Mouse (Mus musculus): ENCODE measurements at regions not wholly inside any gene's neighbourhood (a gene's known extent, or its start where the extent isn't known, plus 50 kb on each side); places are given as distances from the start of the nearest gene placed in this dataset.

- Histone ChIP-seq H3K27me3 (ENCODE audit: control insufficient read depth, insufficient read depth, low read length) (no peaks in the 10 kb centered on the region), H3K27ac (ENCODE audit: low read length) (no peak overlapping the region), H3K36me3 (ENCODE audit: control insufficient read depth, insufficient read depth) (no peaks in the 10 kb centered on the region), H3K9me3 (replicated peaks; ENCODE audit: control insufficient read depth, low read length) (no peaks in the 10 kb centered on the region), H3K4me1 (ENCODE audit: control insufficient read depth, insufficient read depth, low read length) (no peaks in the 10 kb centered on the region), H3K4me2 (ENCODE audit: low read depth, low read length) (no peak overlapping the region), H3K9ac (ENCODE audit: low read length) (no peak overlapping the region), H3K4me3 (ENCODE audit: low read length) (no peak overlapping the region)
- no peak for ATAC-seq (replicated peaks; ENCODE audit: extremely low read depth, insufficient read depth, low FRiP score)
- 69% methylated on average over 6 of the region's 6 CpGs for WGBS
Measured at GRCm38 (mm10) chr16:9287557-9287956, 457.7 kb downstream of the 1810013L24Rik start.

GRCm38 (mm10) chr16:9291356-9292020 is 461.6 kb downstream of the 1810013L24Rik start:
- no peak overlapping the region for H3K4me3 ChIP-seq (ENCODE audit: low read length)
- no peaks in the 10 kb centered on the region for H3K36me3 ChIP-seq (ENCODE audit: control insufficient read depth, insufficient read depth)
- no peak for ATAC-seq (replicated peaks; ENCODE audit: extremely low read depth, insufficient read depth, low FRiP score)
- H3K9me3 ChIP-seq (replicated peaks; ENCODE audit: control insufficient read depth, low read length), result no peaks in the 10 kb centered on the region
- H3K9ac ChIP-seq (ENCODE audit: low read length), result no peak overlapping the region
- H3K4me2 ChIP-seq (ENCODE audit: low read depth, low read length), result no peak overlapping the region
- no peak overlapping the region for H3K27ac ChIP-seq (ENCODE audit: low read length)
- WGBS, result 50% methylated on average over 4 of the region's 4 CpGs
- no peaks in the 10 kb centered on the region for H3K4me1 ChIP-seq (ENCODE audit: control insufficient read depth, insufficient read depth, low read length)
- H3K27me3 ChIP-seq (ENCODE audit: control insufficient read depth, insufficient read depth, low read length), result no peaks in the 10 kb centered on the region

GRCm38 (mm10) chr16:9303134-9303533 is 473.2 kb downstream of the 1810013L24Rik start:
- Histone ChIP-seq H3K9me3 (replicated peaks; ENCODE audit: control insufficient read depth, low read length) (no peaks in the 10 kb centered on the region), H3K4me2 (ENCODE audit: low read depth, low read length) (no peak overlapping the region), H3K27ac (ENCODE audit: low read length) (no peak overlapping the region), H3K36me3 (ENCODE audit: control insufficient read depth, insufficient read depth) (no peaks in the 10 kb centered on the region), H3K9ac (ENCODE audit: low read length) (no peak overlapping the region), H3K27me3 (ENCODE audit: control insufficient read depth, insufficient read depth, low read length) (no peaks in the 10 kb centered on the region), H3K4me3 (ENCODE audit: low read length) (no peak overlapping the region), H3K4me1 (ENCODE audit: control insufficient read depth, insufficient read depth, low read length) (no peaks in the 10 kb centered on the region)
- no peak for ATAC-seq (replicated peaks; ENCODE audit: extremely low read depth, insufficient read depth, low FRiP score)
- 77% methylated on average over 4 of the region's 4 CpGs for WGBS

- 88% methylated on average over 1 of the region's 1 CpGs for WGBS
- Histone ChIP-seq H3K4me3 (ENCODE audit: low read length) (no peak overlapping the region), H3K27ac (ENCODE audit: low read length) (no peak overlapping the region), H3K27me3 (ENCODE audit: control insufficient read depth, insufficient read depth, low read length) (no peaks in the 10 kb centered on the region), H3K9ac (ENCODE audit: low read length) (no peak overlapping the region), H3K4me1 (ENCODE audit: control insufficient read depth, insufficient read depth, low read length) (no peaks in the 10 kb centered on the region), H3K36me3 (ENCODE audit: control insufficient read depth, insufficient read depth) (no peaks in the 10 kb centered on the region), H3K4me2 (ENCODE audit: low read depth, low read length) (no peak overlapping the region), H3K9me3 (replicated peaks; ENCODE audit: control insufficient read depth, low read length) (no peaks in the 10 kb centered on the region)
- ATAC-seq (replicated peaks; ENCODE audit: extremely low read depth, insufficient read depth, low FRiP score), result no peak
Measured at GRCm38 (mm10) chr16:9304079-9304478, 474.2 kb downstream of the 1810013L24Rik start.

GRCm38 (mm10) chr16:9310744-9311143 is 480.8 kb downstream of the 1810013L24Rik start:
- no peak for ATAC-seq (replicated peaks; ENCODE audit: extremely low read depth, insufficient read depth, low FRiP score)
- WGBS, result 37% methylated on average over 1 of the region's 1 CpGs

GRCm38 (mm10) chr16:9335626-9336025 is 505.7 kb downstream of the 1810013L24Rik start:
- no peak for ATAC-seq (replicated peaks; ENCODE audit: extremely low read depth, insufficient read depth, low FRiP score)
- Histone ChIP-seq H3K9ac (ENCODE audit: low read length) (no peak overlapping the region), H3K9me3 (replicated peaks; ENCODE audit: control insufficient read depth, low read length) (no peaks in the 10 kb centered on the region), H3K4me3 (ENCODE audit: low read length) (no peak overlapping the region), H3K36me3 (ENCODE audit: control insufficient read depth, insufficient read depth) (no peaks in the 10 kb centered on the region), H3K4me2 (ENCODE audit: low read depth, low read length) (no peak overlapping the region), H3K4me1 (ENCODE audit: control insufficient read depth, insufficient read depth, low read length) (no peaks in the 10 kb centered on the region), H3K27ac (ENCODE audit: low read length) (no peak overlapping the region), H3K27me3 (ENCODE audit: control insufficient read depth, insufficient read depth, low read length) (no peaks in the 10 kb centered on the region)
- 88% methylated on average over 1 of the region's 1 CpGs for WGBS

More at GRCm38 (mm10) chr16:9310744-9311143, 480.8 kb downstream of the 1810013L24Rik start:
- H3K9ac ChIP-seq (ENCODE audit: low read length), result no peak overlapping the region
- H3K27me3 ChIP-seq (ENCODE audit: control insufficient read depth, insufficient read depth, low read length), result no peaks in the 10 kb centered on the region
- H3K4me1 ChIP-seq (ENCODE audit: control insufficient read depth, insufficient read depth, low read length), result no peaks in the 10 kb centered on the region
- H3K27ac ChIP-seq (ENCODE audit: low read length), result no peak overlapping the region
- no peak overlapping the region for H3K4me2 ChIP-seq (ENCODE audit: low read depth, low read length)
- no peaks in the 10 kb centered on the region for H3K36me3 ChIP-seq (ENCODE audit: control insufficient read depth, insufficient read depth)
- H3K9me3 ChIP-seq (replicated peaks; ENCODE audit: control insufficient read depth, low read length), result no peaks in the 10 kb centered on the region
- H3K4me3 ChIP-seq (ENCODE audit: low read length), result no peak overlapping the region

- no peaks in the 10 kb centered on the region for H3K27me3 ChIP-seq (ENCODE audit: control insufficient read depth, insufficient read depth, low read length)
- no peaks in the 10 kb centered on the region for H3K36me3 ChIP-seq (ENCODE audit: control insufficient read depth, insufficient read depth)
- H3K9me3 ChIP-seq (replicated peaks; ENCODE audit: control insufficient read depth, low read length), result no peaks in the 10 kb centered on the region
- H3K27ac ChIP-seq (ENCODE audit: low read length), result no peak overlapping the region
- WGBS, result 86% methylated on average over 6 of the region's 6 CpGs
- ATAC-seq (replicated peaks; ENCODE audit: extremely low read depth, insufficient read depth, low FRiP score), result no peak
- no peak overlapping the region for H3K4me2 ChIP-seq (ENCODE audit: low read depth, low read length)
- no peak overlapping the region for H3K4me3 ChIP-seq (ENCODE audit: low read length)
- H3K4me1 ChIP-seq (ENCODE audit: control insufficient read depth, insufficient read depth, low read length), result no peaks in the 10 kb centered on the region
- H3K9ac ChIP-seq (ENCODE audit: low read length), result no peak overlapping the region
Measured at GRCm38 (mm10) chr16:9336063-9336462, 506.2 kb downstream of the 1810013L24Rik start.

GRCm38 (mm10) chr16:9339456-9339855 is 509.6 kb downstream of the 1810013L24Rik start:
- no peaks in the 10 kb centered on the region for H3K36me3 ChIP-seq (ENCODE audit: control insufficient read depth, insufficient read depth)

GRCm38 (mm10) chr16:9341245-9341644 is 511.3 kb downstream of the 1810013L24Rik start:
- Histone ChIP-seq H3K4me2 (ENCODE audit: low read depth, low read length) (no peak overlapping the region), H3K27me3 (ENCODE audit: control insufficient read depth, insufficient read depth, low read length) (no peaks in the 10 kb centered on the region), H3K9me3 (replicated peaks; ENCODE audit: control insufficient read depth, low read length) (no peaks in the 10 kb centered on the region), H3K9ac (ENCODE audit: low read length) (no peak overlapping the region), H3K27ac (ENCODE audit: low read length) (no peak overlapping the region), H3K4me3 (ENCODE audit: low read length) (no peak overlapping the region), H3K4me1 (ENCODE audit: control insufficient read depth, insufficient read depth, low read length) (no peaks in the 10 kb centered on the region), H3K36me3 (ENCODE audit: control insufficient read depth, insufficient read depth) (no peaks in the 10 kb centered on the region)
- 68% methylated on average over 4 of the region's 4 CpGs for WGBS
- no peak for ATAC-seq (replicated peaks; ENCODE audit: extremely low read depth, insufficient read depth, low FRiP score)

More at GRCm38 (mm10) chr16:9339456-9339855, 509.6 kb downstream of the 1810013L24Rik start:
- no peak overlapping the region for H3K27ac ChIP-seq (ENCODE audit: low read length)
- no peaks in the 10 kb centered on the region for H3K27me3 ChIP-seq (ENCODE audit: control insufficient read depth, insufficient read depth, low read length)
- no peak for ATAC-seq (replicated peaks; ENCODE audit: extremely low read depth, insufficient read depth, low FRiP score)
- no peaks in the 10 kb centered on the region for H3K9me3 ChIP-seq (replicated peaks; ENCODE audit: control insufficient read depth, low read length)
- H3K4me3 ChIP-seq (ENCODE audit: low read length), result no peak overlapping the region
- H3K4me1 ChIP-seq (ENCODE audit: control insufficient read depth, insufficient read depth, low read length), result no peaks in the 10 kb centered on the region
- H3K9ac ChIP-seq (ENCODE audit: low read length), result no peak overlapping the region
- 59% methylated on average over 3 of the region's 3 CpGs for WGBS
- no peak overlapping the region for H3K4me2 ChIP-seq (ENCODE audit: low read depth, low read length)
